Mouse (Mus musculus) adrenal gland, adult 8-10 months (tissue): ENCODE results near the gene Zfp553. TPM values are rescaled to one million over a fixed set of nuclear protein-coding genes. Genes with fewer than 3 reads are reported as not detected.
"Not testable (repeated sequence)": the region's sequence is repeated elsewhere in the genome, so short reads cannot be mapped to it uniquely, and the experiment has no call there.

Source experiments
- DNase-seq: peaks from one replicate; pipeline ENCODE4 v3.0.0; 2022
- total RNA-seq, 4 experiments: library from RNA; stranded (reverse); gene quantifications; 2 replicates each; pipeline ENCODE4 v1.2.4; 2022

Zfp553 gene
- total RNA-seq, 4 experiments from 2014 or later: 11.6 to 19.5 (median 15.0) TPM

DNA sequence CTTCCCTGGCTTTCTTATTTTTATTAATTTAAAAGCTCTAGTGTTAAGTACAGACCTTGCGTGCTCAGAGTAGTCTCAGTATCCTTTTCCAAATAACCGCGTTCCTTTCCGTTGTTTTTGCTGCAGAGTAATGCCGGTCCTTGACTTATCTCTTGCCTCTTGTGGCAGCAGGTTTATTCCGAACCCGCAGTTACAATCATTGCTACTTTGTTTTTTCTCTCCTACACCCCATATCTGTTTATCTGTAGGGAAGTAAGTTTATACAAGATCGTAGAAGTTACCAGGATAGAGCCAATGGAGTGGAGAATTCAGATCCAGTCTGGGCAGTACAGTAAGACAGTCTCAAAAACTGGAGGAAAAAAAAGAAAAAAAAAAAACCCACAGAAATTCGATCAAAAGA is 904 bp downstream of the Zfp553 start:
- no peak for DNase-seq

- DNase-seq: no peak
Measured at GRCm38 (mm10) chr7:127234777-127235176, 1.9 kb downstream of the Zfp553 start.

- no peak for DNase-seq
Measured at GRCm38 (mm10) chr7:127243361-127243867, 10.6 kb downstream of the Zfp553 start.

DNA sequence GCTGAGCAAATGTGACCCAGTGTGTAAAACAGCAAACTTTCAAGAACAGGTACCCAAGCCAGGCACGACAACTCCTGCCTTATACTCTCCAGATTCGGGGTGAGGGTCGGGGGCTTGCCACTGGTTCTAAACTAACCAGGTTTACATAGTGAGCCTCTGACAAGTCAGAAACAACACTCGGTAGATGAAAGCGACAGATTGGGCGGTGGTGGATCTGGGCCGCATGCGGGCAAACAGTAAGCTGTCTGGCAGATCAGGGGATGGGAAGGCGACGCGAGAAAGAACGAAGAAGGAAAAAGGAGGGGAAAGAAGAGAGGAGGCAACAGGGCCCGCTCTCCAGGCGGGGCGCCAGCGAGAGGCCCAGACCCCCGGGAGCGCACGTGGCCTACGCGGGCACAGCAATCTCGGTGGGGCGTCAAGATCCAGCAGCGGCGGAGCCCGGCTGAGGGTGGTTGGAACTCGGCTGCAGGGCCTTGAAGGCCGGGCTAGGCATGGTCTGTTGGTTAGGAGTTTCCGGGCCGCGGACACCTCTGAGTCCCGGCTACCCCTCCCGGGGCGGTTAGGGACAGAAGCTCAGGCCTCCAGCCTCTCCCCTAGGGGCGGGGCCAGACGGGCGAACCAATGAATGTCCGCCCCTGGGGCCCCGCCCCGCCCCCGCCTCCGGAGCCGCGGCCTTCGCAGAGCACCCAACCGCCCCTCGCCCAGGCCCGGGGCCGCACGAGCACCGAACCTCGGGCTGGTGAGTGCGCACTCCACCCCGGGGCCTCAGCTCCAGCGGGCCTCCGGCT is 11.2 kb downstream of the Zfp553 start, which contains the start of gene Zfp771:
TSS of gene Zfp771 (plus strand) at position 405 of the 788 bp plus-strand sequence.
- DNase-seq: peak; percentile 94

GRCm38 (mm10) chr7:127244658-127245510 is 12.0 kb downstream of the Zfp553 start:
- no peak for DNase-seq

GRCm38 (mm10) chr7:127250511-127250910 is 17.6 kb downstream of the Zfp553 start:
- not testable (repeated sequence) for DNase-seq

DNA sequence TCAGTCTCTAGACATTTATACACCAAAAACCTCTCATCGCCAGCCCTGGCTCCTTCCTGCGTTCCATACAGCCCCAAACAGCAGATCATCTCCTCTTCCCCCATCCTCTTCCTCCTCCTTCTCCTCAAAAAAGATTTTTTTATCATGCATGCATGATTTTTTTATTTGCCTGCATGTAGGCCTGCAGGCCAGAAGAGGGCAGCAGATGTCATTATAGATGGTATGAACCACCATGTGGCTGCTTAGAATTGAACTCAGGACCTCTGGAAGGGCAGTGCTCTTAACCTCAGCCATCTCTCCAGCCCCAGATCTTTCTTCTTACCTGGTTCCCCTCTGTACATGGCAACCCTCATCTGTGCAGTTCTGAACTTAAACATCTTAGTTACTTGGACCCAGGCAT is 19.6 kb downstream of the Zfp553 start:
- DNase-seq: no peak

GRCm38 (mm10) chr7:127253341-127253740 is 20.5 kb downstream of the Zfp553 start:
- DNase-seq: no peak

- DNase-seq: peak; percentile 93
Measured at GRCm38 (mm10) chr7:127253821-127254769, 21.2 kb downstream of the Zfp553 start.

DNA sequence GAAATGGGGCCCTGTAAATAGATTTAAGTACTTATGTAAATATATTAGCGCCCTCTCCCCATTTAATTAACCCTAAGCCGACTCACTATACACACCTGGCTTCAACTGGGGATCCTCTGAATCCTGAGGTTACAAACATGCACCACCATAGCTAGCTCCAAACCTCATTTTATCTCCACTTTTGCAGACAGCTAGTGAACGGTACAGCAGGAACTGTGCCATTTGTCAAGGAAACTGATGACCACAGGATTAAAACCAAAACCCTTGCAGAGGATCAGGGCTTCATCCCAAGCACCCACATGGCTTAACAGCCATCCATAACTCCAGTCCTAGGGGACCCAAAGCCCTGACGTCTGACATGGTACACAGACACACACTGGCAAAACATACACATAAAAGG is 22.1 kb downstream of the Zfp553 start:
- no peak for DNase-seq

DNA sequence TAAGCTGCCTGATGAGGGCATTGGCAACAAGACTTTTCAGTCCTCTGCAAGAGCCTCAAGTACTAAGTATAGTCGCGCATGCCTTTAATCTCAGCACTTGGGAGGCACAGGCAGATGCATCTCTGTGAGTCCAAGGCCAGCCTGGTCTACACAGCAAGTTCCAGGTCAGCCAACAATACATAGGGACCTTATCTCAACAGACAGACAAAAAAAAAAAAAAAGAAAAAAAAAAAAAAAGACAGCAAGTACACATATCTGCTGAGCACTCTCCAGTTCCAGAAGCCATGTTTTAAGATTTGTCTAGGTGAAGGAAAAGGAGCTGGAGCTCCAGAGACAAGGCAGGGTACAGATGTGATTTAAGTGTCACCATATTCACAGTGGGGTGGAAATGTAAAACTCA is 23.1 kb downstream of the Zfp553 start:
- no peak for DNase-seq

DNA sequence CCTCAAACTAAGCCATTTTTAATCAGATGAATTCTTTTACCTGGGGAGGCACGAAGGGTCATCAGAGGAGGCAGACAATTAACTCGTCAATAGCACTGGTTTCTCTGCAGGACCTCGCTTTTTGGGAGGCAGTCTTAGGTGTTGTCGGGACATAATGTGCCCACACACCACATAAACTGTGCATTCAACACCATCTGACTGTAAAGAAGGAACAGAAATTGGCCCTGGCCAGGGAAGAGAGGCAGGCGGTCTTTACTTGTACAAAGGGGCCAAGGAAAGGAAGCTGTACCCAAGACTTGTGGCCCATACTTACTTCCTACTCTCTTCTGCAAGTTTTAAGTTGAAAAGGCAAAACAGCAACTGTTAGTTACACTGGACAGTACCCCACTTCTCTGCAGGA is 23.7 kb downstream of the Zfp553 start:
- no peak for DNase-seq

- no peak for DNase-seq
Measured at GRCm38 (mm10) chr7:127259186-127259905, 26.5 kb downstream of the Zfp553 start.

GRCm38 (mm10) chr7:127260309-127261111 is 27.6 kb downstream of the Zfp553 start, which contains the start of gene Dctpp1:
Dctpp1 (minus strand) TSS chr7:127260709.
- DNase-seq: peak; percentile 98

GRCm38 (mm10) chr7:127262218-127262961 is 29.5 kb downstream of the Zfp553 start:
- DNase-seq: no peak

DNA sequence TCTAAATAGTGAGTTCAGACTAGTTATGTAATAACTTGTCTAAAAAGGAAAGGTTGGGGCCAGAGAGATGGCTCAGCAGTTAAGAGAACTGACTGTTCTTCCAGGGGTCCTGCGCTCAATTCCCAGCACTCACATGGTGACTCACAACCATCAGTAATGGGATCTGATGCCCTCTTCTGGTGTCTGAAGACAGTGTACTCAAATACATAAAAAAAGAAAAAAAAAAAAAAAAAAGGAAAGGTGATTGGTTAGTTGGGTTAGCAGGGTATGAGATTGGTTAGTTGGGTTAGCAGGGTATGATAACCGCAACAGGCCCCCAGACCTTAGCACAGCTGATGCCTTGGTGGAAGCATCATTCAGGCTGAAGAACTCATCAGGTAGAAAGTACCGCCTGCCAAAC is 30.7 kb downstream of the Zfp553 start:
- DNase-seq: no peak

GRCm38 (mm10) chr7:127270256-127270655 is 37.4 kb downstream of the Zfp553 start:
- no peak for DNase-seq

DNA sequence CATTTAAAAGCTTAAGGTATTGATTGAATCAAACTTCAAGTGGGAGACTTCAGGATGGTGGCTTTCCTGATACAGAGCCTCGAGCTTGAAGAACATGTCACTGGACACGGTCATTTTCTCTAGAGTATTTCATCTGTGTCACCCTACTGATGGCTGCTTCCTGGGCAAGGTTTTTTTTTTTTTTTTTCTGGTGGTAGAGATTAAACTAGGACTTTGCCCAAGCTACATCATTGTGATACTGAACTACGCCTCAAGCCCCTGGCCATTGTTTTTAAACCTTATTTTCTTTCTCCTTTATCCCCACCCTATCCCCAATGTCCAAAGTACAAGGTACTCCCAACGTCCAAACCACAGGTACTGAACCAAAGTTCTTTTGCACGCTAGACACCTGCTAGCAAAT is 37.8 kb downstream of the Zfp553 start:
- DNase-seq: no peak

DNA sequence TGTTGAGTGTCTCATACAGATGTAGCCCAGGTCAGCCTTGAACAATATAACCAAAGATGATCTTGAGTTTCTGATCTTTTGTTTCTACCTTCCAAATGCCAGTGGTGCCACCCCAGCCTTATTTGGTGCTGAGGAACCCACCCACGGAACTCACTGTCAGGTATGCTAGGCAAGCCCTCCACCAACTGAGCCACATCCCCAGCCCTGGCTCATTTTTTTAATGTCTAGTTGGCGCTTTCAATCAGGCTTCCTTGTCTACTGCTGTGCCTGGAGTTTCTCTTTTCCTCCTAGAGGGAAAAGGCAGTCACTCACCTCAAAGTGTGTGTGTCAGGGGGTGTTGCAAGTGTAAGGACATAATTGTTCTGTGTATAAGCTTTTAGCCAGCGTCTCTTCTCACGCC is 38.2 kb downstream of the Zfp553 start:
- no peak for DNase-seq

- DNase-seq: no peak
Measured at GRCm38 (mm10) chr7:127272566-127272965, 39.7 kb downstream of the Zfp553 start.
